Mouse (Mus musculus): ENCODE data around the gene Hmgb1.

The Hmgb1 gene

GRCm38 (mm10) chr5:149104096-149104725, 80.1 kb downstream of the Hmgb1 start:
- DNase-seq (ENCODE audit: low spot score in 2 of 2), result no peak

DNA sequence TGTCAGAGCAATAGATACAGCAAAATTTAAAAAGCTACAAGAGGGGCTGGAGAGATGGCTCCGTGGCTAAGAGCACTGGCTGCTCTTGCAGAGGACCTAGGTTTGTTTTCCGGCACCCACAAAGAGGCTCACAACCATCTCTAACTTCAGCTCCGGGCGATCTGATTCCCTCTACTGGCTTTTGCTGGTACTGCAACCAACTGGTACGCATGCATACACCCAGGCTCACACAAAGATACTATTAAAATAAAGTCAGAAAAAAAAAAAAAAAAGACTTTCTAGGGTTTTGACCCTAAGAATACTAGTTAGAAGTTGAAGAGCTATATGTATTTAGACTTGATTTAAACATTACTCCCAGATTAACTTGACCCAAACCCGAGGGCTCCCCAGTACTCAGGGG, 82.4 kb downstream of the Hmgb1 start:
- DNase-seq (ENCODE audit: low spot score in 2 of 2), result no peak

DNA sequence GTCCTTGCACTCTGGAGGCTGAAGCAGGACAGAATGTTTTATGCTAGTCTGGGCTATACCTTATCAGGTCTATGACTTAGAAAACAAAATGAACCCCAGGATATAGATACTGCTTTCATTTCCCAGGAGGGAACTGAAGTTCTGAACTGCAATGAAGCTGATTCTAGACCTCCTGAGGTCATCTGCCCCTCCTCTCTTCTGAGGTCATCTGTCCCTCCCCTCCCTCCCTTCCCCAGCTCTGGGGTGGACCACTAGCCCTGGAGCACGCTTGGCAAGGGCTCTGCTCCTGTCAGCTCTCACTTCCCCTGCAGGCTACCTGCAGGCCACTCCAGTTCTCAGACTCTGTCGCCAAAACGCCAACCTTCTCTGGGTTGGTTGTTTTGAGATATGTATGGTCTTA, 84.2 kb downstream of the Hmgb1 start:
- DNase-seq (ENCODE audit: low spot score in 2 of 2), result no peak

DNA sequence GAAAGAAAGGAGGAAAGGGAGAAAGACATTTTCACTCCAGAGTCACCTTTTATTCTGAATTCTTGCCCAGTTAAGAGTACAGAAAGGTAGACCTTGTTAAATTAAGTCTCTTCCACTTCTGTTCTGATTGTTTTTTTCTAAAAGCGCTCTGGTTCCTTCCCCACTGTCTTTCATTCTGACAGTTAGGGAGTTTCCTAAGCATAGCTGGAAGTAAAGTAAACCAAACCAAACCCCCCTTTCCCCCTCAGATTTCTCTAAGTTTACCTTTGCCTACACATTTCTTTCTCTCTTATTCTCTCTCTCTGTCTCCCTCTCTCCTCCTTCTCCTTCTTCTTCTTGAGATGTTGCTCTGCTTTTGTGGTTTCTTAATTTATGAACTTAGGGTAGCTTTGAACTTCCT, 85.3 kb downstream of the Hmgb1 start:
- no peak for DNase-seq (ENCODE audit: low spot score in 2 of 2)

DNA sequence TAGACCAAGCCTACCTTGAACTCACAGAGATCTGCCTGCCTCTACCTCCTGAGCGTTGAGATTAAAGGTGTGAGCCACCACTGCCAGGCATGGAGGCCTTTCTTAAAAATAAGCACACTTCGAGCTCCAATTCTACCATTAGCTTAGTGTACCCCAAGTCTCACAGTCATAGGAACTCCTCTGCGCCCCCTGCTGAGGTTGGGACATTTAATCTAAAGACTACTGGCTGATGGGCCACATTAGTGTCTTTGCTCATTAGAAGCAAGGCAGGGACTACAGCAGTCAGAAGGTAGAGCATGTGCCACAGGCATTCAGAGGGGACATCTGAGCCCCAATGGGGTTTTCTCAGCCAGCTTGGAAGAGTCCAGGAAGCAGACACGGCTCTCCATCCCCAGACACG, 86.4 kb downstream of the Hmgb1 start:
- DNase-seq (ENCODE audit: low spot score in 2 of 2), result no peak

GRCm38 (mm10) chr5:149096284-149096683, 88.0 kb downstream of the Hmgb1 start:
- DNase-seq (ENCODE audit: low spot score in 2 of 2), result no peak

- DNase-seq (ENCODE audit: low spot score in 2 of 2), result no peak
These were observed 91.4 kb downstream of the Hmgb1 start for GRCm38 (mm10) chr5:149092926-149093325.

DNA sequence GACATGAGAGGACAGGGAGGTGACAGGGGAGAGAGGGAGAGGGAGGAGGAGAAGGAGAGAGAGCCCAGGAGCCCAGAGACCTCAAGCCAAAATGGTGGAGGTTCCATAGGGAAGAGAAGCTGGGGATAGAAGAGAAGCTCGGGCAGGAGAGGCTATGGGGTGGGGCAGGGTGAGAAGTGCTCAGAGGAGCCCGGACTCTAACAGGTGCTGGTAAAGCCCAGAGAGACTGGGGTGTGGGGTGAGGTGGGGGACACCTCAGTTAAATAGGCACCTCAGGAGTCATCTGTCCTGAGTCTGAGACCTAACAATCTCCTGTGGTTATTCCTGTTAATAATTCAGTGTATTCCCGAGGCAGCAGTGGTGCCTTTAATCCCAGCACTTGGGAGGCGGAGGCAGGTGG, 91.8 kb downstream of the Hmgb1 start:
- no peak for DNase-seq (ENCODE audit: low spot score in 2 of 2)

DNA sequence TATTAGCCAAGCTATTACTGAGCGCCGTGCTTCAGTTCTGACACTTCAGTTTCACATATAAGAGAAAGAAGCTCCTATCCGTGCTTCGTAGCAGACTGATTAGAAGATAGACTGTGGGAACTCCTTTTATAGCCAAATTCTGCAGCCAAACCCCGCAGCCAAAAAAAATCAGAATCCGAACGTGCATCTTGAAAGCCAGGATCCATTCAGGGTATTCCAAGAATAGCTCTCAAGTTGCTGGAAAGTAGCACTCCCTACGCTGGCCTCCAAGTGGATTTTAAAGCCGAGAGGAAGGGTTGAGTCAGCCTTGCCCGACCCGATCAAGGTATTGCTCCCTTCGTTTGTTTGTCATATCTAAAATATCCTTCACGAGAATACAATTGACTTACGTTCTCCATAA, 93.0 kb downstream of the Hmgb1 start:
- DNase-seq (ENCODE audit: low spot score in 2 of 2), result peak; percentile 21 to 23

DNA sequence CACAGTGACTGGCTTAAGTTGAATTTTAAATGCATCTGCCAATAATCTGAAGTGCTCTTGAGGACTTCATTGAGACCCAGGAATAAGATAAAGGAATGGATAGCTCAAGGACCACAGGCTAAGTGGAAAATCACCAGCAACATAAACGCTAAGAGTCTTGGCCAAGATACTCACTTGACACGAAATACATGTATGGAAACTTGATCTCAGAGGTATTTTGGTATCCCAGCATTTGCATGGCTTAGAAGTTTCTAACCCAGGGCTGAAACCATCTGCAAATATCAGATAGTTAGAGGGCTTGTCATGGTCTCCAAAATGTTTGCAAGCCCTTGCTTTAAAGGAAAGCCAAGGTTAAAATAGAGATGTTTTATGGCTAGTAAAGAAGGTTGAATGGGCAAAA, 94.4 kb downstream of the Hmgb1 start:
- DNase-seq (ENCODE audit: low spot score in 2 of 2), result no peak

DNA sequence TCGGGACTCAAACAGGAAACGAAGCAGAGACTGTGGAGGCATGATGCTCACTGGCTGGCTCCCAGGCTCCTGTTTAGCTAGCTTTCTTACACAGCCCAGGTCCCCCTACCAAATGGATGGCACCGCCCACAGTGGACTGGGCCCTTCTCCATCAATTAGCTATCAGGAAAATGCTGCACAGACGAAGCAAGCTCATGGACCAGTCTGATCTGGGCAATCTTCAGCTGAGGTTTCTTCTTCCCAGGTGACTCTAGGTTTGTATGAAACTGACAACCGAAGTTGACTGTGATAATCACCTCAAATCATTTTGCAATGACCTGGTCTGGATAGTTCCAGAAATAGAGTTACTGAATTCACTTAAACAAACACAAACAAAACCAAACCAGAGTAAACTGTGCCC, 94.8 kb downstream of the Hmgb1 start:
- no peak for DNase-seq (ENCODE audit: low spot score in 2 of 2)

DNA sequence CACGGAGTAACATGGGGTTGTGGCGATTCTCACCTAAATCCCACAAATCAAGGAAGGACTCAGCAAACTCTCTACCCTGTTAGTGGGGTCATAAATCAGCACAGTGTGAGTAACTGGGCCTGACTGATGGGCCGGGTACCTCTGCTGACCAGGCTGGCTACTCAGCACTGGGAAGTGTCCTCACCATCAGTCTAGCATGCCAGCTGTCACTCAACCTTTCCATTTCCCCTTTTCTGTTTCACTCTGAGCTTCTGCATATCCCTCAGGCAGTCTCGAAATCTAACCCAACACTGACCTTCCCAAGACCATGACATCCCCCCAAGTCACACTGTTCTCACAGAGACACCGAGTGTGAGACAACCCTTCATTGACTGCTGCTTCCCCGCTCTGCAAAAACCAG, 95.4 kb downstream of the Hmgb1 start:
- no peak for DNase-seq (ENCODE audit: low spot score in 2 of 2)

DNA sequence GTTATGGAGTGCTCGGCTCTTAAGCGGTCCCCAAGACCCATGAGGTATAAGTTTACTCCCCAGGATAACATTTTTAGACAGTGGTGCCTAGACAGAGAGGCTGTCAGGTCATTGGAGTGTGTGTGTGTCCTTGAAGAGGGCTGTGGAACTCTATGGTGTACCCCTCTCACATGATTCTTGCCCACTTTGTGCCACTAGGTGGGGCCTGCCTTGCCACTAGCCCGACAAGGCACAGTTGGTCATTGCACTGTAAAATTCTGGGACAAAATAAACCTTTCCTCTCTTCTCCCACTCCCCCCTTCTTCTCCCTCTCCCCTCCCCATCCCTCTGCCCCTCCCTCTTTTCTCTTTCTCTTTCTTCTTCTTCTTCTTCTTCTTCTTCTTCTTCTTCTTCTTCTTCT, 96.1 kb downstream of the Hmgb1 start:
- DNase-seq (ENCODE audit: low spot score in 2 of 2), result no peak

DNA sequence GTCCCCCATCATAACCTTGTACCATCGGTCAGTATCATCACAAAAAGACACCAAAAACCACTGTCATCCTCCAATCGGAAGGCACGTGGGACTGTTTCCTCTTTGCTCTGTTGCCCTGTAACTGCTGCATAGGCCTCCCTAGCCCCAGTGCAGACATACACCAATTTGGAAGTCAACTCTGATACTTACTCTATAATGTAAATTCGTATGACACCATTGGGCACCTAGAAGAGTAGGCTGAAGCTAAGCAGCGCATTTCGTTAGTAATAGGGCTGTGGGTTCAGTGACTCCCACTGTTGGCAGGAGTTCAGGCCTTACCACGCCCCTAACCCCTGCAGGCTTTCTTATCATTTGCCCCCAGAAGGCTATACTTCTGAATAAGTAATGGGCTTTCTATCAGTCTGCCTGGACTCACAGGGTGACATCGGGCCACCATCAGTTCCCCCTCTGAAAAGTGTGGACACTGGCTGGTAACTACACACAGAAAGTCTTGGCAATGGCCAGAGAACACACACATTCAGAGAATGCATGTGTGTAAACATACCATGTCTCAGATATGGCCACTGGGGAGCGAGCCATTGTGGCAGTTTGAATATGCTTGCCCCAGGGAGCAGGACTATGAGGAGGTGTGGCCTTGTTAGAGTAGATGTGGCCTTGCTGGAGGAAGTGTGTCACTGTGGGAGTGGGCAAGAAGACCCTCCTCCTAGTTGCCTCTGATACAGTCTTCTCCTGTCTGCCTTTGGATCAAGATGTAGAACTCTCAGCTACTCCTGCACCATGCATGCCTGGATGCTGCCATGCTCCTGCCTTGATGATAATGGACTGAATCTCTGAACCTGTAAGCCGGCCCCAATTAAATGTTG, 97.7 kb downstream of the Hmgb1 start:
- no peak for DNase-seq (ENCODE audit: low spot score in 2 of 2)

DNA sequence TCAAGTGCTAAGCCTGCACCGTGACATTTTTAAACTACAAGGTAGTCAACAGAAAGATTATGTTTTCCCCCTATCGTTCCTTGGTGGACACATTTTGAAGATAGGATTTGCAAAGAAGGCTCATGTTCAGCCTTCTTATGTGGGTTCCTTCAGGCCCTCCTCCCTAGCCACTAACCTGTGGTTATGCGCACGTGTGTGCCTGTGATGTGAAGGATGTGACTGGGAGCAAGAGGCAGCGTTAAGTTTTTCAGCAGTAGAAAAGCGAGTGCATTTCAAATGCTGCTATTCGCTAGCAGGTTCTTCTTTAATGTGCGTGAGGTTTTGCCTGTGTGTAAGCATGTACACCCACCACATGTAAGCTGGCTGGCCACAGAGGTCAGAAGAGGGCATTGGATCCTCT, 103.8 kb downstream of the Hmgb1 start:
- DNase-seq (ENCODE audit: low spot score in 2 of 2), result no peak

DNA sequence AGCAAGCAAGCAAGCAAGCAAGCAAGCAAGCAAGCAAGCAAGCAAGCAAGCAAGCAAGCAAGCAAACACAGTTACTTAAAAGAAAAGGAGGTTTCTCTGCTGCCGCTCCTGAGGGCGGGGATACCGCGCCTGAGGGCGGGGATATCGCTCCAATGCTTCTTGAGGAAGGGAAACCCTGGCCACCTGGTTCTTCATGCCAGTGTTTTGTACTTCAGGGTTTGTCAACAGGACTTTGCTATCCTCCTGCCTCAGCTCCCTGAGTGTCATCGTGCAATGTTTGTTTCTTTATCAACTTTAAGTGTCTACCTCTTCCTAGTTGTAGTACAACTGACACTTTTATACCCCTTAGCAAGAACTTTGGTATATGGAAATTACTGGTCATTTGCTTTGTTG, 104.5 kb downstream of the Hmgb1 start:
- no peak for DNase-seq (ENCODE audit: low spot score in 2 of 2)

GRCm38 (mm10) chr5:149079018-149079757, 105.1 kb downstream of the Hmgb1 start:
- DNase-seq (ENCODE audit: low spot score in 2 of 2), result peak in 1 of 2 experiments; percentile 18

DNA sequence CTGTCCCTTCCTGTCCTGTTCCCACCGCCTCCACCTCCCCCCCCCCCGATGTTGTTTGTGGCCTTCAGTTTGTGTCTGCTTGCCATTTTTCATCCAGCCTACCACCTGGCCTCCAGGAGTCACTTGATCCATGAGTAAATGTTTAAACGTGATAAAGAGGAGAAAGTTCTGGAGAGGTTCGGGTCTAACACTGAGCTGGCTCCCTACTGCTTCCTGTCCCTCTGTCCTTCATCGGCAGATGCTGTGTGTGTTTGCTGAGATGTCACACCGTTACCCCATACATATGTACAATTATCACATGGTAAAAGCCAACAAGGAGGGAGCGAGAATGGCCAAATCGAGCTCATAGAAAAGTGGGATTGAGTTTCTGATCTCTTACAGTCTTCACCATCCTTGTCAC, 107.2 kb downstream of the Hmgb1 start:
- no peak for DNase-seq (ENCODE audit: low spot score in 2 of 2)

GRCm38 (mm10) chr5:149071546-149071945, 112.7 kb downstream of the Hmgb1 start:
- no peak for DNase-seq (ENCODE audit: low spot score in 2 of 2)

DNA sequence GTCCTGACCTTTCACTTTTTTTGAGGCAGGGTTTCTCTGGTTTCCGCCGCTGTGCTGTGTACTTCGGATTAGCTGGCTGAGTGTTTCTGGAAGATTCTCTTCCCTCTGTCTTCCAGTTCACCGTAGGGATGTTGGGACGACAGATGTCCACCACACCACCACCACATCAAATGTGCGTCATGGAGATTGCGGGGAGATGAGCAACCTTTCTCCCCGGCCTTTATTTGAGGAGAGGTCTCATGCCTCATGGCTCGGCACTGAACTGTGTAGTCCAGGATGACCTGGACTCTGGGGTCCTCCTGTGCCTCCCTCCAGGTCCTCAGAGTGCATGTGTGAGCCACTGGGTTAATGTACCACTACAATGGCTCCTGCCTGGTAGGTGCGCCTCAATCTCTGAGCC, 115.5 kb downstream of the Hmgb1 start:
- no peak for DNase-seq (ENCODE audit: low spot score in 2 of 2)

- DNase-seq (ENCODE audit: low spot score in 2 of 2), result no peak
These were observed 116.0 kb downstream of the Hmgb1 start for GRCm38 (mm10) chr5:149068247-149068740.

- DNase-seq (ENCODE audit: low spot score in 2 of 2), result no peak
These were observed 116.8 kb downstream of the Hmgb1 start for GRCm38 (mm10) chr5:149067501-149067961.
